Mouse (Mus musculus) cerebellum, adult 8-10 months (tissue): ENCODE results near the gene Gtf2ird1.
"Not testable (repeated sequence)": the region's sequence is repeated elsewhere in the genome, so short reads cannot be mapped to it uniquely, and the experiment has no call there.

ENCODE experiments used
- DNase-seq: peaks from one replicate; pipeline ENCODE4 v3.0.0; 2022

Gtf2ird1 gene

DNA sequence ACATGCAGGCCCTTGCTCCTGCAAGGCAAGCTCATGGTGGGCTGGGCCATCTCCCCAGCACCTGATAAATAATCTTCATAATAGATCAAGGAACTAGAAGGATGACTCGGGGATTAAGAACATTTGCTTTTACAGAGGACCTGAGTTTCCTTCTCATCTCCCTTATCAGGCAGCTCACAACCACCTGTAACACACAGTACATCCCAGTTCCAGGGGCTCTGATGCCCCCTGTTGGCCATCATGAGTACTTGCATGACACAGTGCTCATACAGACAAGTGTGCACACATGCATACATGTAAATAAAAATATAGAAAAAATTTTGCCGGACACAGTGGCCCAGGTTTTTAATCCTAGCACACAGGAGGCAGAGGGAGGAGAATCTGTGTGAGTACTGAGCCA is 17.4 kb upstream of the Gtf2ird1 start:
- no peak for DNase-seq

DNA sequence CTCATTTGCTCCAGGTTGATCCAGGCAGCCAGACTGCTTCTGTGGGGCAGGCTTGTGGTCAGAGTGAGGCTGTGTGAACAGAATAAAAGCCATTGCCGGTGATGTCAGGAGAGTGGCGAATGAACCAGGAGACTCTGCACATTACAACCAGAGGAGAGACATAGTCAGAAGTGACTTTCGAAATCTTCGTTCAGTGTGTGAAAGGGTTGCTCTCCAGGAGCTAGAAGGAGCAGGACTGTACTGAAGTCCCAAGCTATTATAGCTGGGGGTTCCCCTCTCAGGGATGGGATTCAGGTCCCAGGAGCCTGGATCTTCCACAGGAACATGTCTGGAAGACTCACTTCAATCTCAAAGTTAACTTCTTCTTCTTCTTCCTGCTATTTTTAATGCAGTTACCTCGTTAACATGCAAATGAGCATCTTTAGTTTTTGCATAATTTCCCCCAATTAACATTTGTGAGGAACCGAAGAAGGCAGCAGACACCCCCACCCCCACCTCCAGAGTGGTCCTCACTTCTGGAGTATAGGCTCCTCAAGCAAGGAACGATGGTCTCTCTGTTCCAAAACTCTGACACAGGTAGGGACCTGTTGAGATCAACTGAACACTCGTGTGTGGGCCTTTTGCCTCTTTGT is 14.1 kb upstream of the Gtf2ird1 start:
- DNase-seq, result no peak

DNA sequence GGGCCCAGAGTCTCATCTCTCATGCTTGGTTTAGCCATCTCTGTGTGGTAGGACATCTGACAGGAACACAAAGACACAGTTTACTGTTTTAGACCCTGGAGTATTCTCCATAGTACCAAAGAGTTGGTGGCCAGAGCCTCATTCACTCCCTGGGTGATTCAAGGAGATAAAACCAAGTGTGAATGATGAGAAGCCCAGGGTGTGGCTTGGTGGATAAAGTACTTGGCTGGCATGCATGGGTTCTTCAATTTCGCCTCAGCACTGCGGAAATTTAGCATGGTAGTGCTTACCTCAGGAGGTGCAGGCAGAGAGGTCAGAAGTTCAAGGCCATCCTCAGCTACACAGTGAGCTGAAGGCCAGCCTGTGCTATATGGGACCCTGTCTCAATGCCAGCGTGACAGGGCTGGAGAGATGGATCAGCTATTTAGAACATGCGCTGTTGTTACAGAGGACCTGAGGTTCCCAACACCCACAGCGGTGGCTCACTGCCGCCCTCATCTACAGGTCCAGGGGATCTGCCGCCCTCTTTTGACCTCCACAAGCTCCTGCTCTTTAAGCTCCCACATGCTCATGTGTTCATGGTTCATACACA is 13.1 kb upstream of the Gtf2ird1 start:
- DNase-seq, result no peak

DNA sequence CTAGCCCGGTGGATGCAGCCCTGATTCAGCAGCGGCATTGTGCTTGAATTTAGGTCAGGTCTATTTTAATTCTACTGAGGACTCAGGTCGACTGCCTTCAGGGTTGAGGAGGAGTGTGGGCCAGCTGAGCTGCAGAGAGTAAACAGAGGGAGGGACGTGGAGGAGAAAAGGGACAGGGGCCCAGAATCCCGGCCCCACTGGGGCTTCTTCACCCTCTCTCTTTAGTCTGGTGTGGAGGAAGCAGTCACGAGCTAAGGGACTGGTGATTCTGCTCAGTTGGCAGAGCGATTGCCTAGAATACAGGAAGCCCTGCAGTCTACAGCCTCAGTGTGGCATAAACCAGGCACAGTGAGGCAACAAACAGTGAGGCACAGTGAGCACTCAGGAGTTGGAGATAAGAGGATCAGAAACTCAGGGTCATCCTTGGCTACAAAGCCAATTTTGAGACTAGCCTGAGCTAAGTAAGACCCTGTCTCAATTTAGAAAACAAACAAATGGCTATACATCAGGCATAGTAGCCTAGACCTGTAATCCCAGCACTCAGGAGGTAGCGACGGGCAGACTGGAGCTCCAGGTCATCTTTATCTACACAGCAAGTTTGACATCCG is 11.7 kb upstream of the Gtf2ird1 start:
- no peak for DNase-seq

DNA sequence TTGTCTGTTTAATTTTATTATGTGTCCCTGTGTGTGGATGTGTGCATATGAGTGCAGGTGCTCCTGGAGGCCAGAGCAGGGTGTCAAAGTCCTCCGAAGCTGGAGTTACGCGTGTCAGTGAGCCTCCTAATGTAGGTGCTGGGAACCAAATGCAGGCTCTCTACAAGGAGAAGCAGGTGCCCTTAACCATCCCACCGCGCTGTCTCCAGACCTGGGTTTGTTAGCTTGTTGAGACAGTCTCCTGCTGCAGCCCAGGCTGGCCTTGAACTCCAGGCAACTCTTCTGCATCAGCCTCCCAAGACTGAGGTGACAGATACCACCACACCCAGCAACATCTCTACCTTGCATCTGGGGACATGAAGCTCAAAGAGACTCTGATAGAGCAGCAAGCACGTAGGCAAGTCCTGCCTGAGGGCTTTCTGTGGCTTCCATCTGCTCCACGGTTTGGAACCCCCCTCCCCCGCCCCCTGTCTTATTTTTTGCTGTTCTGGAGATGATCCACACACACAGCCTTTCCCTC is 10.6 kb upstream of the Gtf2ird1 start:
- DNase-seq, result no peak

DNA sequence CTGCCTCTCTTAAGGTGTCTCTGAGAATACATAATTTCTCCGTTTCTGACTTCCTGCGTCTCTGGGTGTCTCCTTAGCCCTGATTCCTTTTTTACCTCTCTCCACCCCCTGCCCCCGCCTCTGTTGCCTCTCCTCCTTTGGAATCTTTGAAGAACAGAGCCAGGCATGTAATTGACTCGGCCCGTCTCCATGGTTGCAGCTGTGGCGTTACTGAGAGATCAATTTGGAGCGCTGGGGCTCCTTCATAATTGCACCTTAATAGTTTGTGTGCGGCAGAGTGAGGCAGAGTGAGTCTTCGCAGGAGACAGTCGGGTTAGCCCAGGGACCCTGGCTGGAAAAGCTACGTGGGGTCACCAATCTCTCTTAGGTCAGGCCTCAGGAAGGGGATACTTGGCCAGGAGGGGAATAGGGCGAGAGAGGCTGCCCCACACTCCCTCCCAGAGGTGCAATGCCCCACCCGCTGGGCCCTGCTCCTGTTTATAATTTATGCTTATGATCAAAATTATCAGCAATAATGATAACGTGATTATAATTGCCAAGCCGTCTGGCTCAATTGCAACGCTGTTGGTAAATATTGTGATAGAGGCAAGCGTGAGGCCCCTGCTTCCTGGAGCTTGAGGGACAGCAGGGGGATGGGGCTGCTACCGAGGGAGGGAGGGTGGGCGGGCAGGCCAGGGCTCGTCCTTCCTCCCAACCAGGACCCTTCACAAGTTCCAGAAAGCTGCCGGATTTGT is 9.9 kb upstream of the Gtf2ird1 start:
- no peak for DNase-seq

DNA sequence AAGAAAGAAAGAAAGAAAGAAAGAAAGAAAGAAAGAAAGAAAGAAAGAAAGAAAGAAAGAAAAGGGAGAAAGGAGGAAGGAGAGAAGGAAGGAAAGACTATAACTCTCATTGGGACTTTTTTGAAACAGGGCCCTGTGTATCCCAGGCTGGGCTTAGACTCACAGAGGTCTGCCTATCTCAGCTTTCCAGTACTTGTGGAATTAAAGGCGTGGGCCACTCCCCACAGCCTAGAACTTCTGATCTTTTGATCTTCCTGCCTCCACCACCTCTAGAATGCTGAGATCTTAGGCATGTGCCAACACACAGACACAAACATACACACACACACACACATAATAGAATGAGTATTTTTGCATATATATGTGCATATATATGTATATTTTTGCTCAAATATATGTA is 8.7 kb upstream of the Gtf2ird1 start:
- no peak for DNase-seq

DNA sequence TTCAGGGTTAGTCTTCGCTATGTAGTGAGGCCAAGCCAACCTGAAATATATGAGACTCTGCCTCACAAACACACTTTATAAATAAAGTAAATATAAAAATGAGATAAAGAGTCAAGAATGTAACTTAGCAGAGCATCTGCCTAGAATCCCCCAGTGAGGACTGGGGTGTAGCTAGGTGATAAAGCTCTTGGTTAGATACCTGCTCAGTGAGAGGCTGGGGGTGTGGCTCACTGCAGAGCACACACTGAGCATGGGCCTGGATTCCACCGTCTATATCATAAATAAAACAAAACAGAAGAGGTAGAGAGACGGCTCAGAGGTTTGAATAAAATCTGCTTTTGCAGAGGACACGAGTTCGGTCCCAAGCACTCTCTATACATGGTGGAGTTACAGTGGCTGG is 7.7 kb upstream of the Gtf2ird1 start:
- DNase-seq, result no peak

DNA sequence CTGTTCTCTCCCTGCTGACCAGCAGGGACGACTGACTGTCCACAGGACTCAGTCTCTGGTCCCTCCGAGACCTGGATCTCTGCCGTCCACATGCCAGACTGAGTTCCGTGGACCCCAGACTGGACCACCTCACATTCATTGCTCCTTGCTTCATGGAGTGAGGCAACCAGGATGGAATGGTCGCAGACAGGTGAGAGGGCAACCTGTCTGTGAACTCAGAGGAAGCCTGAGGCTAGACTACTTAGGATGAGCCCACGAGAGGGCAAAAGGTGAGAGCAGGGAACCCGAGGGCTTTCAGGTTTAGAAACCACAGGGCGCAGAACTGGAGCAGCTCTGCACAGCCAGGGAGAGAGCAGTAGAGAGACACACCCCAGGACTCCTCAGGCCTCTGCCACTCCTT is 6.2 kb upstream of the Gtf2ird1 start:
- no peak for DNase-seq

DNA sequence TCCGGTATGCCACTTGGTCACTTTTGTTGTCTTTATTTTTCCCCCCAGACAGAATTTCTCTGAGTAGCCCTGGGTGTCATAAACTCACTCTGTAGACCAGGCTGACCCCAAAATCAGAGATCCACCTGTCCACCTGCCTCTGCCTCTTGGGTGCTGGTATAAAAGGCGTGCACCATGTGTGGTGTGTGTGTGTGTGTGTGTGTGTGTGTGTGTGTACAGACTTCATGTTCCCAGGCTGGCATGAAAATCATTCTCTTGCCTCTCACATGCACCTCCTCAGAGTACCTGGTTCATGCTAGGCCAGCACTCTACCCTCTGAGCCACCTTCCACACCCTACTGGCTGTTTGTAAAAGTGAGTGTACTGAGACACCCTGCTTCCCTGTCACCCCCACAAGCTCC is 5.8 kb upstream of the Gtf2ird1 start:
- DNase-seq, result no peak

DNA sequence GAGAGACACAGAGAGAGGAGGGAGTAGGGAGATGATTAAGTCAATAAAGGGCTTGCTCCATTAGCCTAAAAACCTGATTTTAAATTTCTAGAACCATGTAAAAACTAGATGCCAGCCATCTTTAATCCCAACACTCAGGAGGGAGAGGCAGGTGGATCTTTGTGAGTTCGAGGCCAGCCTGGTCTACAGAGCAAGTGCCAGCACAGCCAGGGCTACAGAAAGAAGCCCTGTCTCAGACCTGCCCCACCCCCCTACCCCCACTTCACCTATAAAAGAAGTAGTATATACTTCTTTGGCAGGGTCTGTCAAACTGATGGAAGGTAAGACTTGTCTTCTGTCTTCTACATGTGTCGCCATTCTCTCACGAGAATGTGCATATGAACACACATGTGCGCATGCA is 4.0 kb upstream of the Gtf2ird1 start:
- DNase-seq, result no peak

DNA sequence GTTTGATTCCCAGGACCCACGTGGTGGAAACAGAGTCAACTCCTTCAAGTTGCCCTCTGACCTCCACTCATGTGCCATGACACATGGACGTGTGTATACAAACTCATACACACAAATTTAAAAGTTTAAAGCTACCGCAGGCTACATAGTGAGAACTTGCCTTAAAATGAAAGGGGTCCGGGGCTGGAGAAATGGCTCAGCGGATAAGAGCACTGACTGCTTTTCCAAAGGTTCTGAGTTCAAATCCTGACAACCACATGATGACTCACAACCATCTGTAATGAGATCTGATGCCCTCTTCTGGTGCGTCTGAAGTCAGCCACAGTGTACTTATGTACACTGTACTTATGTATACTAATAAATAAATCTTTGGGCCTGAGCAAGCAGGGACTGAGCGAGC is 2.6 kb upstream of the Gtf2ird1 start:
- no peak for DNase-seq

DNA sequence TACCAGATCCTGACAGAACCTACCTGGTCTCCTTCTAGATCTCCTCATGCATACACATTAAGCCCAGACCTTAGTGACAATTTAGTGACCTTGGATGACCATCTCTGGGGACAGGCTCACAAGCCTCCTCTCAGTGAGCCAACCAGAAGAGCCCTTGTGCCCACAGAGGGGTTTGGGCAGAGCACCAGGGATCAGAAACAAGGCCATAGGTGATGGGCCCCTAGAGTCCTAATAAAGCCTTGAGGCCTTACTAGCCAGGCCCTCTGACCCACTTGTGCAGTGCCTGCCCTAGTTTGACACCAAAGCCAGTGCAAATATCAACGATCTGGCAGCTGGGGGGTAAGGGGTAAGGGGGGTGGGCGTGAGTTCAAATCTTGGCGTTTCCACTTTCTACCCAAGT is 1.9 kb upstream of the Gtf2ird1 start:
- no peak for DNase-seq

DNA sequence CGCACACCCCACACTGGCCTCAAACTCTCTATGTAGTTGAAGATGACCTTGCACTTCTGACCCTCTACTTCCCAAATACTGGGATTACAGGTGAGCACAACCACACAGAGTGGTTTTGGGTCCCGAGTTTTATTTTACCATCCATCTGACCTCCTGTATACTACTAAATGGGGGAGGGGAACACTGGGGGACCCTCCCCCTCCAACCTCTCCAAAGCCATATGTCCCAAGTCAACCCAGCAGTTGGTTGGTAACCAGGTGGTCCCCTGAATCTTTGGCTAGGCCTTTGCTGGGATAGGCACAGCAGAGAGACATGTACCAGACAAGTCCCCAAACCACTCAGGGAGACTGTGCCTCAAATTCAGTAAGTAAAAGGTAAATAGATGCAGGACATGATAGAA is 855 bp upstream of the Gtf2ird1 start:
- DNase-seq, result no peak

DNA sequence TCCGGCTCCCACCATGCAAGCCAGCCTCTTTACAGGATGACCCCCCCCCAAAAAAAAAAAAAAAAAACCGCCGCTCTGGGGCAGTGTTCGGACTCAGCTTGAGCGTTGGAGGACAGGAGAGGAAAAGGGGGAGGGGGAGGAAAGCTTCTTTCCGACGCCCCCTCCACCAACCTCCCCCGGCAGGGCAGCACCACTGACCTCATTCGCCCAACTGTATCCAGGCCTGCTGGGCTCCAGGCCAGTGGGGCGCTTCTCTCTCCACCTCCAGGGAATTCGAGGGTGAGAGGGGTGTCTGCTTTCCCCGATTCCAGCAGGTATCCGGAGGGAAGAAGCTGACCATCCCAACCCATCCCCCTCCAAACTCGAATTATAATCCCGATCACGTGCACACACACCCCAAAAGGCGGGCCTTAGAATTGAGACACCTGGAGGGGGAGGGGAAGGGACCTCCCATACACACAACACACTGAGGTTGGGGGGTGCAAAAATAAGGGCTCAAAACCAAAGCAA is 547 bp downstream of the Gtf2ird1 start:
- peak; percentile 48 for DNase-seq

DNA sequence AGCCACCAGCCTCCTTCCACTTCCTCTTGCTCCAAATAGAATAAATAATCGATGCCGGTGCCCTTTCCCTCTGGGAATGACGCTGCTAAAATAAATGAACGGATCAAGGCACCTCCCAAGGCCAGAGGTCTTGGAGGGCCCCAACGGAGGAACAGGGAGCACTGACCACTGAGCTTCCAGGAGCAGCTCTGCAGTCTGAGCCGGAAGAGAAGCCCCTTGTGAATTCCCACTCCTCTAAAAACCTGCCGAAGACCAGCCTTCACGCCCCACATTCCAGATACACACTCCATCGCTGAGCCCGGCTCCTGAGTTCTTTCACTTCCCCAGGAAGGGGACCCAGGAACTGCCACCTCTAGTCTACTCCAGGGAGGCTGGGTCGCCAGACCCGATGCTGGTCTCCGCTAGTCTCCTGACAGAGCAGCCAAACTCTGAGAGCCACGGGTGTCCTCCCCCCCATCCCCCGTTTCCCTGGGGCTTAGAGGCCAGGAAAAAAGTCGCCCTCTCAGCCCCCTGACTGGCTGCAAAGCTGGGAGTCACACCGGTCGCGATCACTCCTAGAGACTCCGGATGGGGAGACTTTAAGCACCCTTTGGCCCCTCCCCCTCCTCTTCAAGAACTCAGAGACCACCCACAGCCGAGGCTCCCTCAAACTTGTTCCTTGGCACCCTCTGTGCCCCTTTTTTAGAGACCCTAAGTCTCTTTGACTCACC is 1.2 kb downstream of the Gtf2ird1 start:
- peak; percentile 33 for DNase-seq

DNA sequence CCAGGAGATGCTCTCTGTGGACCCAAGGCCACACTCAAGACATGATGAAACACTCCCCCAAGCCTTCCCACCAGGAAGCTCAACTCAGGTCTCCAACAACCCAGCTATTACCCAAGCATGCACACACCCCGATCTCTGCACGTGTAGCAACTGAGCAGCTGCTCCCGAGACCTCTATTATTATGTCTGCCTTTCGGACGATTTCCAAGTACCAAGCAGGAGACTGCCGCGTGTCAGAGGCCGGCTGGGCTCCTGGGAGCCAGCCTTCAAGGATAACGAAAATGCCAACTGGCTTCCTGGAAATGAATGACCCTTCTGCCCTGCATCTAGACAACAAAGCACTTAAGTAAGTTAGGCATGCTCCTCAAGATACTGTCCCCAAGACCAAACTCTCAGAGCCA is 2.1 kb downstream of the Gtf2ird1 start:
- no peak for DNase-seq

DNA sequence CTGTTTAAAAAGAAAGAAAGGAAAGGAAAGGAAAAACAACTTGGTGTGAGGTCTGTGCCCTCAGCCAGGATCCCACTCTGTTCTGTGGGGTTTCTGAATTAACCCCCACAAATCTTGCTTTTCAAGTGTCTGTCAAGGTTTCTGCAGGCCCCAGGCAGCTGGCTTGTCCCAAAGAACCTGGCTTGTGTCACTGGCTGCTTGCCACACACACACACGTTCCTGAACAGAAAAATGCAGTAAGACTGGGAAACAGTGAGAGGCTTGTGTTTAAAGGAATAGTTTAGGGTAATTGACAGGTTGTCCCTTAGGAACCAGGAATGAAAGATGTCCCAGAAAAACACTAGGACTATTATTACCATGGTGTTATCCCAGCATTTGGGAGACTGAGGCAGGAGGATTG is 2.9 kb downstream of the Gtf2ird1 start:
- no peak for DNase-seq

DNA sequence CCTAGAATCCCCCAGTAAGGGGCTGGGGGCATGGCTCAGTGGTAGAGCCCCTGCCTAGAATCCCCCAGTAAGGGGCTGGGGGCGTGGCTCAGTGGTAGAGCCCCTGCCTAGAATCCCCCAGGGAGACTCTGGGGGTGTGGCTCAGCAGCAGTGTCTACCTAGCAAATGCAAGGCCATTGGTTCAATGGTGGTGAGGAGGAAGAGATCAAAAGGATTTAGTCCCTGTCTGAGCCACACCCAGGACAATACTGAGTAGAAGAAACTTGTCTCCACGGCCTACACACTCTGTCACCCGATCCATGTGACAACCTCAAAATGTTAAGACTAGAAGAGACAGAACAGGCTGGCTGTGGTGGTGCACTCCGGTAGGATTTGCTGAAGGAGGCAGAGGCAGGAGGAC is 9.8 kb downstream of the Gtf2ird1 start:
- not testable (repeated sequence) for DNase-seq

DNA sequence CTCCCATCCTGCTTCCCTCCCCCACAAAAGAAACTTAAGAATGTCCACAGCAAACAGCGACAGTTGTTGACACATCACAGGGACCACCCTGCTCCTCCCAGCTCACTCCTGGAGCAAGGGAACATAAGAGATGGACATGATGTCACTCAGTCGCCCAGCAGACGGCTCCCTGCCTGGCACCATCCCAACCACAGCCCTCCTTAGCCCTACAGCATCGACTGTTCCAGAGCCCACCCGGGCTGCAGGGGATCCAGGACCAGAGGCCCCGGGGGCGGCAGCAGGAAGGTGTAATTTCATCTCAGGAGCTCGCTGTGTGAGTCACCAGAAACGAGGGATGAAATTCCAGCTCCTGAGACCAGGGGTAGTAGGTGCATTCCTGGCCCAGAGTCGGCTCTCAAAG is 10.6 kb downstream of the Gtf2ird1 start:
- no peak for DNase-seq

DNA sequence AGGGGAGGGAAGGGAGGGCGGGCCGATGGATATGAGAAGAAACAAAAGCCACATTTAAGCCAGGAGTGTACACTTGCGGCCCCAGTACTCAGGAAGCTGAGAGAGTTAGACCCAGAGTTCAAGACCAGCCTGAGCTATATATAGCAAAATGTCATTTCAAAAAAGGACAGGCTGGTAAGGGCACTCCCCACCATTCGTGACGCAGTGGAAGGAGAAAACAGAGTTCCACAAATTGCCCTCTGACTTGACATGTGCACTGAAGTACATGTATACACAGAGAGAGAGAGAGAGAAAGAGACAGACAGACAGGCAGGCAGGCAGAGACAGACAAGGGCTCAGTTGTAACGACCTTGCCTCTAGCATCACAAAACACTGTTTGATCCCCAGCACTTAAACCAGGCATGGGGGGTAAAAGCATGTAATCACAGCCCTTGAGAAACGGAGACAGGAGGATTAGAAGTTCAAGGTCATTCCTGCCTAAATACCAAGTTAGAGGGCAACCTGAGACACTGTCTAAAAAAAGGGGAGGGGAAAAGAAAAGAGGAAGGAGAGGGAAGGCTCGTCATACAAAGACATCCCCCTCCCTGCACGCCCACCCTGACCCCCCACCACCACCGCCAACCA is 11.2 kb downstream of the Gtf2ird1 start:
- no peak for DNase-seq

DNA sequence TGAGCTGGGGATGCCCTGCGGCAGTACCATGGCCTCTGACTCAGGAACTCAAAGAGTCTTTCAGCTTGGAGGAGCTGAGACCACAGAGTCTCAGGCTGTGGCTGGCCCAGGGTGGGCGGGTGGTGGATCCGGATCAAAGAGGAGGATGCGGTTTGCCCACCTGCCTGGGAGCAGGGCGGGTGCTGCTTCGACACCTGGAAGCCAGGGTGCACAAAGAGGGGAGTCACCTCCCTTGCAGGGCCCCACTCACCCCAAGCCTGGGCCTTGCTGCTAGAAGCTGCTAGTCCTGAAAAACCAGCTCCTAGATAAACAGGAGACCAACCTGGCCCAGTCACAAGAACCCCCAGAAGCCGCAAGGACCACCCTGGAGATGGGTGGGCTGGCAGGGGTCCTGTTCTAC is 12.0 kb downstream of the Gtf2ird1 start:
- no peak for DNase-seq

DNA sequence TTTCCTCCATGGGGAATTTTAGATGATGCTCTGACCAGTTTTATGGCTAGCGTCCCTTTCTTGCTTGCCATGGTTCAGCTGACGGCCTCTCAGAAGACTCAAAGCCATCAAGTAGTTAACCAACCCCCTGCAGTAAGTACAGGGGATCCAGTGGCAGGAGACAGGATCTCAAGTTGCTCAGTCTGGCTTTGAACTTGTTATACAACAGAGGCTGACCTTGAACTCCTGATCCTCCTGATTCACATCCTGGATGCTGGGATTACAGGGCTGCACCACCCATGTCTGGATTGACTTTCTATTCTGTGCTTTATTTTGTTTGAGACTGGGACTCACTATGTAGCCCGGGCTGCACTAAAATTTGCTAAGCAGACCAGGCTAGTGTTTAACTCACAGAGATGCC is 14.4 kb downstream of the Gtf2ird1 start:
- DNase-seq, result no peak
